Mouse (Mus musculus): ENCODE data around the gene Gm17304. TPM values are rescaled to one million over a fixed set of nuclear protein-coding genes. Genes with fewer than 3 reads are reported as not detected.

Gene Gm17304
- polyA plus RNA-seq, 1 experiment from 2014 or later: not detected

- Histone ChIP-seq H3K4me3 (no peak overlapping the region), H3K9me3 (replicated peaks) (no peaks in the 10 kb centered on the region), H3K4me1 (no peaks in the 10 kb centered on the region), H3K36me3 (peaks cover 35% of the 10 kb centered on the region), H3K27me3 (ENCODE audit: low read depth, poor library complexity, severe bottlenecking) (no peaks in the 10 kb centered on the region), H3K27ac (no peak overlapping the region)
- no peak for DNase-seq (ENCODE audit: low spot score)
Measured at GRCm38 (mm10) chr5:106594388-106594787, 14.5 kb upstream of the Gm17304 start.

DNA sequence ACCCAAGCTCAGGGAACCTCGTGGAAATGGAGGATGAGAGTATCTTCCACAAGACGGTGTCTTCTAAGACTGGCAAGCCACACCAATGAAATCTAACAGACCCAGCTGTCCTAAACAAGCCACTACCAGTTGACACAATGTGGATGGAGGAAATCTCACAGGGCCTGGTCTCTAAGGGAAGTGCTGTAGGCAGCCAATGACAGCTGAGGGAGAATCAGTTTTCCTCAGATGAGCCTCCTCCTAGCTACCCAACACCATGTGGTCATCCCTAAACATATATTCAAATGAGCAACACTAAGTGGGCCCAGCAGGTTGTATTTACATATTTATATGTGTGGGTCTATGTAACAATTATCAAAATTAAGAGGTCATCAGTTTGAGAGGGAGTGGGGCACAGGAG is 11.4 kb upstream of the Gm17304 start:
- Histone ChIP-seq H3K27ac (no peak overlapping the region), H3K9me3 (replicated peaks) (no peaks in the 10 kb centered on the region), H3K4me3 (no peak overlapping the region), H3K4me1 (no peaks in the 10 kb centered on the region), H3K27me3 (ENCODE audit: low read depth, poor library complexity, severe bottlenecking) (no peaks in the 10 kb centered on the region), H3K36me3 (peaks cover 24% of the 10 kb centered on the region)
- no peak for DNase-seq (ENCODE audit: low spot score)
- 94% methylated on average over 2 of the region's 2 CpGs for WGBS

GRCm38 (mm10) chr5:106599482-106599881 is 9.4 kb upstream of the Gm17304 start:
- H3K4me3 ChIP-seq: no peak overlapping the region
- no peaks in the 10 kb centered on the region for H3K9me3 ChIP-seq (replicated peaks)
- no peaks in the 10 kb centered on the region for H3K27me3 ChIP-seq (ENCODE audit: low read depth, poor library complexity, severe bottlenecking)
- no peak for DNase-seq (ENCODE audit: low spot score)
- peaks cover 24% of the 10 kb centered on the region for H3K36me3 ChIP-seq
- no peak overlapping the region for H3K27ac ChIP-seq
- 92% methylated on average over 8 of the region's 8 CpGs for WGBS
- H3K4me1 ChIP-seq: no peaks in the 10 kb centered on the region

GRCm38 (mm10) chr5:106604381-106604780 is 4.5 kb upstream of the Gm17304 start:
- H3K4me3 ChIP-seq: no peak overlapping the region
- no peaks in the 10 kb centered on the region for H3K27me3 ChIP-seq (ENCODE audit: low read depth, poor library complexity, severe bottlenecking)
- DNase-seq (ENCODE audit: low spot score): no peak
- peaks cover 31% of the 10 kb centered on the region for H3K36me3 ChIP-seq
- no peaks in the 10 kb centered on the region for H3K4me1 ChIP-seq
- no peaks in the 10 kb centered on the region for H3K9me3 ChIP-seq (replicated peaks)
- H3K27ac ChIP-seq: no peak overlapping the region
- 93% methylated on average over 5 of the region's 5 CpGs for whole genome bisulfite sequencing

GRCm38 (mm10) chr5:106605096-106605495 is 3.8 kb upstream of the Gm17304 start:
- Histone ChIP-seq H3K27me3 (ENCODE audit: low read depth, poor library complexity, severe bottlenecking) (no peaks in the 10 kb centered on the region), H3K36me3 (peaks cover 35% of the 10 kb centered on the region), H3K9me3 (replicated peaks) (no peaks in the 10 kb centered on the region), H3K4me3 (no peak overlapping the region), H3K4me1 (no peaks in the 10 kb centered on the region), H3K27ac (no peak overlapping the region)
- WGBS: 91% methylated on average over 6 of the region's 6 CpGs
- no peak for DNase-seq (ENCODE audit: low spot score)

GRCm38 (mm10) chr5:106607081-106607480 is 1.8 kb upstream of the Gm17304 start:
- WGBS: 82% methylated on average over 5 of the region's 5 CpGs
- H3K27me3 ChIP-seq (ENCODE audit: low read depth, poor library complexity, severe bottlenecking): no peaks in the 10 kb centered on the region
- H3K36me3 ChIP-seq: peaks cover 49% of the 10 kb centered on the region
- no peak overlapping the region for H3K4me3 ChIP-seq
- no peak overlapping the region for H3K27ac ChIP-seq
- no peaks in the 10 kb centered on the region for H3K4me1 ChIP-seq
- DNase-seq (ENCODE audit: low spot score): no peak
- H3K9me3 ChIP-seq (replicated peaks): no peaks in the 10 kb centered on the region

DNA sequence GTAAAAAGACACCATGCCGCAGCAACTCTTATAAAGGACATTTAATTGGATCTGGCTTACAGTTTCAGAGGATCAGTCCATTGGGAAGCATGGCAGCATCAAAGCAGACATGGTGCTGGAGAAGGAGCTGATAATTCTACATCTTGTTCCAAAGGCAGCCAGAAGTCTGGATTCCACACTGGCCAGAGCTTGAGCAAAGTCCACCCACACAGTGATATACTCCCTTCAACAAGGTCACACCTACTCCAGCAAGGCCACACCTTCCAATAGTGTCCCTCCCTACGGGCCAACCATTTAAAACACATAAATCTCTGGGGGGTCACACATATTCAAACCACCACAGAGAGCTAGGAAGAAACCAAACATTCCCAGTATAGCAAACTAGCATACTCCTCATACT is 3.3 kb downstream of the Gm17304 start:
- no peak overlapping the region for H3K27ac ChIP-seq
- no peaks in the 10 kb centered on the region for H3K9me3 ChIP-seq (replicated peaks)
- H3K4me1 ChIP-seq: no peaks in the 10 kb centered on the region
- no peak overlapping the region for H3K4me3 ChIP-seq
- peaks cover 76% of the 10 kb centered on the region for H3K36me3 ChIP-seq
- H3K27me3 ChIP-seq (ENCODE audit: low read depth, poor library complexity, severe bottlenecking): no peaks in the 10 kb centered on the region
- DNase-seq (ENCODE audit: low spot score): no peak
- 90% methylated on average over 2 of the region's 2 CpGs for WGBS

DNA sequence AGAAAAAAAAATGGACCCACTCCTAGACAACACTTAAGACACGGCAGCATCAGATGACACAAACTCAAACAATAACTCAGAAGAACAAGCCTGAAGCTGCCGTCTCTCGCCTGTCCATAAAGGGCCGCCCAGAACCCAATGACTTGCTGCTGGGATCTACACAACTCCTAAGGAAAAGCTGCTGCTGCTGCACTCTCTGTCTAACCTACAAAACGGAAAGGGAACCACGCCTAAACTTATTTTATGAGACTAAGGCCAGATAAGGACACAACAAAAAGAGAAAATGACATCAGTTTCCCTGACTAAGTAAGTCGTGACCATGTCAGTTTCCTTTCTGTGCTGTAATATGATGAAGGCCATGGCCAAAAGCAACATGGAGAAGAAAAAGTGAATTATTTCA is 5.7 kb downstream of the Gm17304 start:
- Histone ChIP-seq H3K36me3 (peaks cover 77% of the 10 kb centered on the region), H3K27me3 (ENCODE audit: low read depth, poor library complexity, severe bottlenecking) (no peaks in the 10 kb centered on the region), H3K27ac (no peak overlapping the region), H3K4me3 (no peak overlapping the region), H3K9me3 (replicated peaks) (no peaks in the 10 kb centered on the region), H3K4me1 (no peaks in the 10 kb centered on the region)
- DNase-seq (ENCODE audit: low spot score): no peak
- WGBS: 88% methylated on average over 7 of the region's 7 CpGs

- peaks cover 75% of the 10 kb centered on the region for H3K36me3 ChIP-seq
- 92% methylated on average over 2 of the region's 2 CpGs for WGBS
- no peaks in the 10 kb centered on the region for H3K9me3 ChIP-seq (replicated peaks)
Measured at GRCm38 (mm10) chr5:106615006-106615405, 6.1 kb downstream of the Gm17304 start.

GRCm38 (mm10) chr5:106620446-106620845 is 11.5 kb downstream of the Gm17304 start:
- H3K27ac ChIP-seq: no peak overlapping the region
- DNase-seq (ENCODE audit: low spot score): no peak
- no peaks in the 10 kb centered on the region for H3K9me3 ChIP-seq (replicated peaks)
- 95% methylated on average over 6 of the region's 6 CpGs for WGBS
- H3K4me1 ChIP-seq: no peaks in the 10 kb centered on the region
- no peaks in the 10 kb centered on the region for H3K27me3 ChIP-seq (ENCODE audit: low read depth, poor library complexity, severe bottlenecking)
- H3K4me3 ChIP-seq: no peak overlapping the region
- peaks cover 79% of the 10 kb centered on the region for H3K36me3 ChIP-seq

More at GRCm38 (mm10) chr5:106615006-106615405, 6.1 kb downstream of the Gm17304 start:
- Histone ChIP-seq H3K27ac (no peak overlapping the region), H3K27me3 (ENCODE audit: low read depth, poor library complexity, severe bottlenecking) (no peaks in the 10 kb centered on the region), H3K4me1 (no peaks in the 10 kb centered on the region), H3K4me3 (no peak overlapping the region)
- DNase-seq (ENCODE audit: low spot score): no peak

DNA sequence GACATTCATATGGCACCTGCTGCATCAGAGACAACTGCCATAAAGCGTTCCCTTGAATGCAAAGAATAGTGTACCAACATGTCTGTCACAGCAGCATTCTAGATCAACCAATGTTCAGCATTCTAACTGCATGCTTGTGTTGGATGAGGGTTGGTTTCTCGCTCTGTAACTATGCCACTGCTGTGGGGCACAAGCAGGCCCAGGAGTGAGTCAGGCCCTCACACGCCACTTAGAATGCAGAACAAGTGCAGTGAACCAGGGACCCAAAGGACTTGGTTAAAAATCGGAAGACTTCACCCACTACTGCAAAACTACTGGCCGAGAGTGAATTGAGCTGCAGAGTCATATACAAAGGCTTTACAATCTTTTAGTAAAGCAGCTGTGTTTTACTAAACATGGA is 13.3 kb downstream of the Gm17304 start:
- 96% methylated on average over 5 of the region's 5 CpGs for WGBS

DNA sequence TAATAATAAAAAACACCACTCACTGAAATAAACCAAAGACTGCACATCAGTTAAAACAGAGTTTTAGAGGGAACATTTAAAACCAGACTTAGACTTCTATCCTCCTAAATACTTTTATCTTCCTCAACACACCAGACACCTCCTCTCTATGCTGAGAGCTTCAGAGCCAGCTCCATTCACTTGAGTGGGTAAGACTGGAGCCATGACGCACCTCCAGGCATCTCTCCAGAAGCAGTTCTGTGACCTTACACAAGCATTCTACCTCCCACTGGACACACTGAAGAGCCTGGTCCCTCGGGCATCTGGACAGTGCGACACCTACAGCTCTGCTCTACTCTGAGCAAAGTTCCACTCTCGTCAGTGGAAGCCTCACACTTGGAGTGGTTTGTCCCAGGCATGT is 14.4 kb downstream of the Gm17304 start:
- Histone ChIP-seq H3K27me3 (ENCODE audit: low read depth, poor library complexity, severe bottlenecking) (no peaks in the 10 kb centered on the region), H3K36me3 (peaks cover 71% of the 10 kb centered on the region), H3K4me1 (0 out of 2 replicates have a peak, but pooled peaks cover 2% of the 10 kb centered on the region), H3K9me3 (replicated peaks) (no peaks in the 10 kb centered on the region), H3K27ac (no peak overlapping the region), H3K4me3 (no peak overlapping the region)
- DNase-seq (ENCODE audit: low spot score): no peak
- 92% methylated on average over 4 of the region's 4 CpGs for WGBS

More for the DNA sequence above, 13.3 kb downstream of the Gm17304 start:
- no peaks in the 10 kb centered on the region for H3K27me3 ChIP-seq (ENCODE audit: low read depth, poor library complexity, severe bottlenecking)
- DNase-seq (ENCODE audit: low spot score): no peak
- no peaks in the 10 kb centered on the region for H3K4me1 ChIP-seq
- H3K27ac ChIP-seq: no peak overlapping the region
- H3K36me3 ChIP-seq: peaks cover 75% of the 10 kb centered on the region
- no peaks in the 10 kb centered on the region for H3K9me3 ChIP-seq (replicated peaks)
- H3K4me3 ChIP-seq: no peak overlapping the region

DNA sequence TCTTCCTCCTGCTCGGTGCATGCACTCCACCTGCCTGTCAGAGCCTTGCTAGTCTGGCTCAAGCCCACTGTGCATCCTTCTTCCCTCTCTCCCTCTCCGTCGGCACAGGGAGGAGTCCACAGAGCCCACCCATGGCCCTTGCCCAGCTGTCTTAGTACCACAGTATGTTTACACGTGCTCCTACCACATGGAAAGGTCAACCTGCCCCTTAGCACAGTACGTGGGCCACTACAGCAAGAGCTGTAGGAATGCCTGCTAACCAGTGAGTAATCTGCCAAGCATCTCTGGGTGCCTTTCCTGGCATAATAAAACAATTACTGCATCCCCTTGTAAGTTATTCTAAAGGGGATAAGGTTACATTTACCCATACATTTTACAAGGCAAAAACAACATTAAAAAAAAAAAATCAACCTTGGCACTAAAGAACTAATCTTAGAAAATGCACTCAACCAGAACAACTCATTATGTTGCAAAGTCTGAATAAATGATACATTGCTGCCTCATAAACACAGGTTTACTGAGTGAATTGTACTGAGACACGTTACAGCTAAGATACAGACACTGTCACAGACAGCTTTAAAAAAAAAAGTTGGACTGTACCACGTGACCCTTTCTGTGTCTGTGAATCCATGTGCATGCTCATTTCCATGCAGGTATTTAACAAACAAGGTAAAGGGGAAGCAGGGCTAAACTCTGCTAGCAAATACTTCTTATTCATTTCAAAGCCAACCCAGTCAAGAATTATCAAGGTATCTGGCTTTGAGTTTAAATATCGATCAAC is 19.7 kb downstream of the Gm17304 start:
- no peaks in the 10 kb centered on the region for H3K27me3 ChIP-seq (ENCODE audit: low read depth, poor library complexity, severe bottlenecking)
- peaks cover 26% of the 10 kb centered on the region for H3K4me1 ChIP-seq
- H3K4me3 ChIP-seq: no peak overlapping the region
- no peak overlapping the region for H3K27ac ChIP-seq
- 79% methylated on average over 8 of the region's 8 CpGs for WGBS
- DNase-seq (ENCODE audit: low spot score): no peak
- H3K36me3 ChIP-seq: peaks cover 39% of the 10 kb centered on the region
- H3K9me3 ChIP-seq (replicated peaks): no peaks in the 10 kb centered on the region

Measured in limb, embryonic 10.5 days (tissue).